Mouse (Mus musculus): ENCODE data around the gene Kcnh8.

The Kcnh8 gene

GRCm38 (mm10) chr17:52602093-52602780 lies at the start of gene Kcnh8:
TSS of gene Kcnh8 (plus strand) at chr17:52602709.
- DNase-seq (ENCODE audit: low spot score) = no peak

DNA sequence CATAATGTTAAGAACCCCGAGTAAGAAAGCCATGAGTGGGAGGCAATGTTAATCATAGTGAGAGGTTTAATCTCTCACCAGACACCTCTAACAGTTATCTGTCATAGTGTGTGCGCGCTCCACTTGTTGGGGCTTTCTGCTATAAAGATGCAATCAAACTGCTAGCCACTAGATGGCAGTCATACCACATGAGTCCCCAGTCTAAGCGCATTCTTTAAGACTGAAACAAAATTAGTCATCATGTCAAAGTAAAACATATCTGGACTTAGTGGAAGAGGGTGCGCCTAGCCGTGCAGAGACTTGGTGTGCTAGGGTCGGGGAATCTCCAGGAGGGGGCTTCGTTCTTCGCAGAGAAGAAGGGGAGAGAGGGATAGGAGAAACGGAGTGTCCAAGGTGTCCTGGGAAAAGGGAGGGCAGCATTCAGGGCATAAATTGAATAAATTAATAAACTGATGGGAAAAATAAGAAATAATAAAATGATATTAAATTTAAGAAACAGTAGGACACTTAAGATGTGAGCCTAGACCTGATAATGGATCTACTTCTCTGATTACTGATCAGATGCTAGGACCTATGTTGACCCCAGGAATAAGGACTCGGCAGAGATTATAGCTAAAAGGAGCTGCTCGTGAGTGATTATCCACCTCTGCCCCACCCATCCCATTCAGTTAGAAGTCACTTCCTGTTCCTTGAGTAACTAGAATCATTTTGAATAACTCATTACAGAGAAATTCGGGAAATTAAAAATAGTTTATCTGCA lies 42.4 kb upstream of the Kcnh8 start:
- peak; percentile 47 for DNase-seq (ENCODE audit: low spot score)

DNA sequence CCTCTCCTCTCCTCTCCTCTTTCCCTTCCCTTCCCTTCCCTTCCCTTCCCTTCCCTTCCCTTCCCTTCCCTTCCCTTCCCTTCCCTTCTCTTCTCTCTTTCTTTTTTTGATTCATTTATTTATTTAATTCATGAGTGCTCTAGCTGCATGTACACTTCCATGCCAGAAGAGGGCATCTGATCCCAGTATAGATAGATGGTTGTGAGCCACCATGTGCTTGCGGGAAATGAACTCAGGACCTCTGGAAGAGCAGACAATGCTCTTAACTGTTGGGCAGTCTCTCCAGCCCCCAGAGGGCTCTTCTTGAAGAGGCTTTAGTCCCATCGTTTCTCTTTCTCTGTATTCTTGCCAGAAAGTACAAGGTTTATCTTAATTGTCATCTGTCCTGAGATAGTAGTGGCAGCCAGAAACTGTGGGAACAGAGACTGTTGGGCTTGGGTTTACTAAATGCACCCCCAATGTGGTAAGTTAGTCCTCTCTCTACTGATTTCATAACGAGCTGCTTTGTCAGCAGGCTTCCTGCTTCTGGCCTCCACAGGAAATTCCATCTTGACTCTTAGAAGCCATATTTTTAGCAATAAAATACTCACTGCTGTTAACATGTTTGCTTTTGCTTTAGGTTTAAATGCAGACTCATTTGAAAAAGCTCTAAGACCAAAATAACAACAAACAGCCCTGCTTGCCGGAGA lies 36.9 kb upstream of the Kcnh8 start:
- DNase-seq (ENCODE audit: low spot score) = no peak

DNA sequence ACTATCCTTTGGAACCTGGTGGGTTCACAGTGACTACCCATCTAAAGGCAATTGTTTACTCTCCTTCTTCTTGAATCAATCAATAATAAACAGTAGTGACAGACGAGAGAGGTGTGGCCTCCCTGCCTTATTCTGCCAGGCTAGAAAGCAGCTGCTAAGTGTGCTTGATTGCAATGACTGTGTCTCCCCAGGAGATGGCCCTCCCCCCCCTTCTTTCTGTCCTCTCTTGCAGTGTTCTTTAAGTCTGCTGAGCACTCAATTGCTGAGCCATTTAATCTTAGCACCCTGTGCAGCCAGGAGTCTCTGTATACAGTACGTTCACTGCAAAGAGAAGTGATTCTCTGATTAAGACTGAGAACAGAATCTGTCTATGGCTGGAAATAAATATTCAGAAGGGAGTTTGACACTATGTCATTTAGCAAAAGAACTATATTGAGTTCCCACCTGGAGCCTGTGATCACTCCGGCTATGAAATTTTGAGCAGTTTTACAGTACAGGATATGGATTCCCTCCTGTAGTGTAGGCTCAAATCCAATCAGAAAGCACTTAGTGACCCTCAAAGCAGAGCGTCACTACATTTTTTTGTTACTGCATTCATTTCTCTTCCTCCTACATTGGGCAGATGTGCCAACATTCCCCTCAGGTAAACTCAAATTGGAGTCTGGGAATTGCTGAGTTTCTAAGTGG lies 32.8 kb upstream of the Kcnh8 start:
- DNase-seq (ENCODE audit: low spot score) = no peak

GRCm38 (mm10) chr17:52572229-52572628 lies 30.3 kb upstream of the Kcnh8 start:
- no peak for DNase-seq (ENCODE audit: low spot score)

- no peak for DNase-seq (ENCODE audit: low spot score)
These were observed 10.9 kb upstream of the Kcnh8 start for GRCm38 (mm10) chr17:52591503-52592194.

- no peak for DNase-seq (ENCODE audit: low spot score)
These were observed 3.4 kb upstream of the Kcnh8 start for GRCm38 (mm10) chr17:52599141-52599540.

DNA sequence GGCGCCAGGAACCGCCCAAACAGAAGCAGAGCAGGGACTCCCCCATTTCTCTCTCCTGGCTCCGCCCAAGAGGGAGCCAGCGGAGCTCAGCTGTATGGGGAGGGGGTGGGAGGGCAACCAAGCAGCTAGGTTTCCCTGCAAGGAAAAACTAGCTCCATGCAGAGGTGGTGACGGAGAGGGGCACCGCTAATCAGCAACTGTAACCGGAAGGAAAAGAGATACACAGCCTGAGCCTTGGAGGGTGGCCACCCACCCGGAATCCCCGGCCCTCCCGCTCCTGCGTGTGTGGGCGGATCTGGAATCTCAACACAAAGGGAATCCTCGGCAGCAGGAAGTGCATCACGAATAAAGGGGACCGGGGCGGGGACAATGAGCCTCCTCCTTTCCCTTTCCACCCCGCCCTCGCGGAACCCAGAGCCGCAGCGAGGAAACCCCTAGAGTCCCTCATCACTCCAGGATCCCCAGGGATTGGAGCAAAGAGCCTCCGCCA lies 1.6 kb upstream of the Kcnh8 start:
- no peak for DNase-seq (ENCODE audit: low spot score)

GRCm38 (mm10) chr17:52602781-52603170 lies 267 bp downstream of the Kcnh8 start:
- DNase-seq (ENCODE audit: low spot score) = no peak

- no peak for DNase-seq (ENCODE audit: low spot score)
These were observed 902 bp downstream of the Kcnh8 start for GRCm38 (mm10) chr17:52603411-52603810.

GRCm38 (mm10) chr17:52611382-52611781 lies 8.9 kb downstream of the Kcnh8 start:
- DNase-seq (ENCODE audit: low spot score) = no peak

DNA sequence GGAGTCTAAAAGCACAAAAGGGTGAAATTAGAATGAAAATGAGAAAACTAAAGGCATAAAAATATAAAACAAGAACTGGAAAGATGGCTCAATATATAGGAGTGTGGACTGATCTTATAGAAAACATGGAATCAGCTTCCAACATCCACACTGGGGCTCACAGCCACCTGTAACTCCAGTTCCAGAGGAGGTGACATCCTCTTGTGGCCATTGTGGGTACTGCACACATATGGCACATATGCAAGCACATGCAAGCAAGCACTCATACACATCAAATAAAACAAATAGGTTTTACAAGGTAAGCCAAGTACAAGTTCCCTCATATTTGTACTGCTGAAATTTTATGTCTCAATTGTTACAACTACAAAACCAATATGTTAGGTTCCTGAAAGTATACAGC lies 46.7 kb downstream of the Kcnh8 start:
- DNase-seq (ENCODE audit: low spot score) = no peak

DNA sequence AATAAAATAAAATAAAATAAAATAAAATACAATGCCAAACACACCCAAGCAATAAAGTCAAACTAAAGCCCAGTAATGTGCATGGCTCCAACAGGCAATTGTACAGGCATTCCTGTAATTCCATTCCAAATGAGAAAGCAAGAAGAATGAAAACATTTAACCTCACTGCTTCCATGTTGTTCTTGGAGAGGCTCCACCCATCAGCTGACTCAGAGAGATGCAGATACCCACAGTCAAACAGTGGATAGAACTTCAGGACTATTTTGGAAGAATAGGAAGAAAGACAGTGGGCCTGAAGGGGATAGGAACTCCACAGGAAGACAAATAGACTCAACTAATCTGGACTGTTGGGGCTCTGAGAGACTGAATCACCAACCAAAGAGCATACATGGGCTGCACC lies 89.5 kb downstream of the Kcnh8 start:
- no peak for DNase-seq (ENCODE audit: low spot score)

DNA sequence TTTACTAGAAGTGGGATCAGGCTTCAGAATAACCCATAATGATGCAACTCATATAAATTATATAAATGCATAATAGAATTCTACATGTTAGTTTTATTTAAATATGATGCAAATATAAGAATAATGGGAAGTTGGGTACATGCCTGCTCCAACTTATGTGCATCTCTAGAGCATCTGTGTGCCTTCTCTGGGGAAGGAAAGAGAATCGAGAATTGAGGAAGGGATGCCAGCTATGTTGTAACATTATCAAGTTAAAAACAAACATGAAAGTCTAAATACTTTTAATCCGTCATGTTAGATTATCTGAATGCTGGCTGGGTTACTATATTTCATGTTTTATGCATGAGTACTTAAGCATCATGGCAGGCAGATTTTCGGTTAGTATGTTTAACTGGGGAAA lies 99.4 kb downstream of the Kcnh8 start:
- DNase-seq (ENCODE audit: low spot score) = no peak

- DNase-seq (ENCODE audit: low spot score) = no peak
These were observed 109.8 kb downstream of the Kcnh8 start for GRCm38 (mm10) chr17:52712319-52712718.

GRCm38 (mm10) chr17:52722214-52722613 lies 119.7 kb downstream of the Kcnh8 start:
- no peak for DNase-seq (ENCODE audit: low spot score)

DNA sequence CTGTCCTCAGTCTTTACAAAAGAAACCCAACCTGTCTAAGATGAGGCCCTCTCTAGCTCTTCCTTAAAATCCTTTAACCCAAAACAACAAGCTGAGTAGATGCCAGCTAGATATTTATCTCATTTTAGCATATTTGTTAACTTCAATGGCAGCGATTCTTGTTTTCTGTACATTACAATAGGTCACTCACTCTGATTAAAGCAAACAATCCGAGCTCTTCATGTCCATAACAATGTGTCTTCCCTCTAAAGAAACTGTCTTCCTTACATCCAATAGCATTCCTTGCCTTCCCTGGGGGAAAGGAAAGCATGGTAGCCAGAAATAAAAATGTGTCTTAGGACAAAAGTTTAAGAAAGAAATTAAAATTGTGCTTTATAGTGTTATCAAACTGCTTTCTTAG lies 126.3 kb downstream of the Kcnh8 start:
- DNase-seq (ENCODE audit: low spot score) = no peak

DNA sequence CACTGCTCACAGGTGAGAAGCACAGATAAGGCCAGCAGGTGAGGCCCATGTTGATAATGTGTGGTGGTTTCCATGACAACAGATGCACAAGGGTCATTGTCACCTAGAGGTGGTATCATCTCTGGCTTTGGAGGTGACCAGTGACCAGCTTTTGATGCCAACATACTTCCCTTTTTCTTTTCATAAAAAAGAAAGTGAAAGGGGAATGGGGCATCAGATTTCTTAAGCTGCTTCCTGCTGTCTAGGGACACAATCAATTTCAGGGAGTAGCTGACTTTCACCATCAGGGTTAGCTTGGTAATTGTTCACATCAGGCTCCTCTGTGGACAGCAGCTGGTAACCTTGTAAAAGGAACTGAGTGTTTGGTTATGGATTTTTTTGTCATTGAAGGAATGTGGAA lies 135.9 kb downstream of the Kcnh8 start:
- DNase-seq (ENCODE audit: low spot score) = no peak

DNA sequence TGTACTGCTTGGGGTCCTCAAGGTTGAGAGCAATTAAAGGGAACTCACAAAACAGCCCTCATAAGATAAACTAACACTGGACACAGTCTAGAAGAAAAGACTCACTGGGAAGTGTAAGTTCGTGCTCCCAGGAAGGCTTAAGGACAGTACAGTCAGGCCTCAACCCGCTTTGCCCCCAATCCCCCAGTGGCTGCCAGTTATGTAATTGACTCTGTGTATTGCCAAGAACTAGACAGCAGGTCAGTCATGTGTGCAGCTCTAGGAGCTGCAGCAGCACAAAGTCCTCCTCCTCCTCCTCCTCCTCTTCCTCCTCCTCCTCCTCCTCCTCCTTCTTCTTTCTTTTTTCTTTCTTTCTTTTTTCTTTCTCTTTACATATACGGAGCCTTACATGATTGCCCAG lies 185.6 kb downstream of the Kcnh8 start:
- no peak for DNase-seq (ENCODE audit: low spot score)

DNA sequence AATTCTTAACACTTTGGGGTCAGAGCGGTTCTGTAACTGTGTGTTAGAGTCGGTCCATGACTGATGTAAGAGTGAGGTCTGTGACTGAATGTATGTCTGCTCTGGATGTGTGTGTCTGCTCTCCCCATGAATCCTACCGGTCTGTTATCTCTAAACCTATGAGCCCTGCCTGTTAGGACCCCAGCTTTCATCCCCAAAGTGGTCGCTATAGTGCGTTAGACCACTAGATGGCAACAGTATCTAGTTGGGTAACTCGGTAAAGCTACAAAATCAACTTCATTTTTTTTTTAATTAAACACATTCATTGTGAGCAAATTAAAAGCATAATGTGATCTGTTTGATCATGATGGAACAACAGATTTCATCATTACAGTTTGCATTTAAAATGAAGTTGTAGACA lies 202.0 kb downstream of the Kcnh8 start:
- no peak for DNase-seq (ENCODE audit: low spot score)

GRCm38 (mm10) chr17:52810773-52811172 lies 208.3 kb downstream of the Kcnh8 start:
- DNase-seq (ENCODE audit: low spot score) = no peak

- no peak for DNase-seq (ENCODE audit: low spot score)
These were observed 216.5 kb downstream of the Kcnh8 start for GRCm38 (mm10) chr17:52819007-52819406.

Measured in urinary bladder, postnatal 14 days (tissue).